Mouse (Mus musculus): ENCODE data around the gene Sfrp2. TPM values are rescaled to one million over a fixed set of nuclear protein-coding genes. Genes with fewer than 3 reads are reported as not detected.

Sfrp2 gene
- polyA plus RNA-seq, 1 experiment = 7.2 TPM

DNA sequence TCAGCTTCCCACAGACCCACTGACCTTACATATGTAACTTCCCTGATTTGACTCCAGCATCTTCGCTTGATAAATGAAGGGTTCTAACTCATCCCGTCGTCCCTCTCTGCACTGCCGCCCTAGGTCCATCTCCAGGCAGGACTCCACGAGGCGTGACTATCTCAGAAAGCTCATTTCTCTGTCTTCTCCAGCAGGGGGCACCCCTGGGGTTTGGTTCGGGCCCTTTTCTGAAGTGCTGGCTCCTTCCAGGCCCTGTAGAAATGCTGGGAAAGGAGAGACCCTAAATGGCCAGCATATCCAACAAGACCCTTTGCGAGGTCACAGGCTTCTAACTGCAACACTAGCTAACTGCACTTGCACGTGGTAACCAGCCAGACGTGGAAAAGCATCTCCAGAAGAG lies 31.7 kb downstream of the Sfrp2 start:
- peak; percentile 50 for DNase-seq
- H3K27me3 ChIP-seq (ENCODE audit: control insufficient read depth, insufficient read depth, low read length) = no peaks in the 10 kb centered on the region
- no peaks in the 10 kb centered on the region; the same call in 1 of the 2 replicates for H3K4me1 ChIP-seq (replicated peaks; ENCODE audit: control insufficient read depth, insufficient read depth, low read length)
- H3K36me3 ChIP-seq (ENCODE audit: control insufficient read depth, insufficient read depth, low read length) = no peaks in the 10 kb centered on the region
- 5% methylated on average over 10 of the region's 10 CpGs for WGBS
- no peak overlapping the region for H3K27ac ChIP-seq (ENCODE audit: control insufficient read depth, insufficient read depth, low read length)
- H3K4me3 ChIP-seq (ENCODE audit: control insufficient read depth, insufficient read depth, low read length) = no peak overlapping the region
- TF ChIP-seq POLR2A (IDR thresholded peaks at IDR 0.05; ENCODE audit: control insufficient read depth, extremely low read depth, insufficient read depth, low read length, poor library complexity) (no peak), CTCF (IDR thresholded peaks at IDR 0.05; ENCODE audit: borderline replicate concordance, control insufficient read depth, extremely low read depth, insufficient read depth, low read length, poor library complexity) (peak; percentile 76; the same call in 1 of the 2 replicates)

DNA sequence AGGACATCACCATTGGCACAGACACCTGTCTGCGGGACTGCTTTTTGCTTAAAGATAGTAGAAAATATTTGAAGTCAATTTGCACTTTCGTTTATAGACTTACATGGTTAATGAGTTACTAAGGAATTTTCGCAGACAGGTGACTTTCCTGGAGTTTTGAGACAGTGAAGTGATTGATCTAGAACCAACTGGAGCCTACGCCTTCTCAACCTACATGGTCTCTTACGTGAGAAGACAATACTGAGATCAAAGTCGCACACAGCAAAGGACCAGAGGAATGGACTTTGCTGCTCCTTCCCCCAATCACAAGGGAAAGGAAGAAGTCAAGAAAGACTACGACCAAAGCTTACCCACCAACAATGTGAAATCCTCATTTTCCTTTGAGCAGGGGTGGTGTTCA lies 33.4 kb downstream of the Sfrp2 start:
- Histone ChIP-seq H3K27me3 (ENCODE audit: control insufficient read depth, insufficient read depth, low read length) (no peaks in the 10 kb centered on the region), H3K4me1 (replicated peaks; ENCODE audit: control insufficient read depth, insufficient read depth, low read length) (no peaks in the 10 kb centered on the region; the same call in 1 of the 2 replicates), H3K27ac (ENCODE audit: control insufficient read depth, insufficient read depth, low read length) (no peak overlapping the region), H3K4me3 (ENCODE audit: control insufficient read depth, insufficient read depth, low read length) (no peak overlapping the region), H3K36me3 (ENCODE audit: control insufficient read depth, insufficient read depth, low read length) (no peaks in the 10 kb centered on the region)
- TF ChIP-seq CTCF (IDR thresholded peaks at IDR 0.05; ENCODE audit: borderline replicate concordance, control insufficient read depth, extremely low read depth, insufficient read depth, low read length, poor library complexity) = no peak
- no peak for TF ChIP-seq POLR2A (IDR thresholded peaks at IDR 0.05; ENCODE audit: control insufficient read depth, extremely low read depth, insufficient read depth, low read length, poor library complexity)
- no peak for DNase-seq
- 95% methylated on average over 7 of the region's 7 CpGs for WGBS

DNA sequence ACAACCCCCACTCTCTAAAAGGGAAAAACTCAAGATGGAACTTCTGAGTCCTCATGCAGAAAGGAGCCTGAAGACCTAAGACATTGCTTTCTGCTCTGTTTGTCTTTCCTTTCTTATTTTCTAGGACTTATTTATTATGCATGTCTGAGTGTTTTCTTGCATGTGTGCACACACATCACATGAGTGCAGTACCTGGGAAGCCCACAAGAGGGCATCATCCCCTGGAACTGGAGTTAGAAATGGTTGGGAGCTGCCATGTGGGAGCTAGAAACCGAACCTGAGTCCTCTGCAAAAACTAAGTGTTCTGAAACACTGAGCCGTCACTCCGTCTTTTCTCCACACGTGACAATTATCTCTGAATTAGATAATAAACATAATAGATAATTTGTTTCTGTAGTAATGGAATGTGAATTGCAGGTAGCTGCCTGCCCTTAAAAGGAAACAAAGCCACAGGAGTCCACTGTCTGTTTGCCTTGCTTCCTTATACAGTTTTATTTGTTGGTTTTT lies 35.6 kb downstream of the Sfrp2 start:
- H3K36me3 ChIP-seq (ENCODE audit: control insufficient read depth, insufficient read depth, low read length) = no peaks in the 10 kb centered on the region
- H3K27me3 ChIP-seq (ENCODE audit: control insufficient read depth, insufficient read depth, low read length) = no peaks in the 10 kb centered on the region
- H3K4me3 ChIP-seq (ENCODE audit: control insufficient read depth, insufficient read depth, low read length) = no peak overlapping the region
- DNase-seq = no peak
- WGBS = 98% methylated on average over 4 of the region's 4 CpGs
- H3K27ac ChIP-seq (ENCODE audit: control insufficient read depth, insufficient read depth, low read length) = no peak overlapping the region
- no peak for TF ChIP-seq CTCF (IDR thresholded peaks at IDR 0.05; ENCODE audit: borderline replicate concordance, control insufficient read depth, extremely low read depth, insufficient read depth, low read length, poor library complexity)
- no peak for TF ChIP-seq POLR2A (IDR thresholded peaks at IDR 0.05; ENCODE audit: control insufficient read depth, extremely low read depth, insufficient read depth, low read length, poor library complexity)
- H3K4me1 ChIP-seq (replicated peaks; ENCODE audit: control insufficient read depth, insufficient read depth, low read length) = no peaks in the 10 kb centered on the region; the same call in 1 of the 2 replicates

DNA sequence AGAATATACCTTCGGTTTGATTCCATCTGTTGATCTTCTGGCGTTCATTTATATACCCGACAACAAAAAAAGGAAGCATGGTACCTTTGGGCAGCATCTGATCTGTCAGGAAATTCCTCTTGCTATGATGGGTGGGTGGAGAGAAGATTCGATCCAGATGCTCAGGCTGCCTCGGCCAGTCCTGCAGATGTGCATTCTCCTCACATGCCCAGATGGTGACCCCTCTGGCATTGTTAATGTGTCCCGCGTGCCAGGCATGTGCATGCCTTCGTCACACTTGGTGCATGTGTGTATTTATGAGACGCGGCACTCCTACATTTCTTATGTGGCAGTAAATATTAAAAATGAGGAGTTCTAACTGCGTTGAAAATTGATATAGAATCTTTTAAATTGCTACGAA lies 42.4 kb downstream of the Sfrp2 start:
- TF ChIP-seq CTCF (IDR thresholded peaks at IDR 0.05; ENCODE audit: borderline replicate concordance, control insufficient read depth, extremely low read depth, insufficient read depth, low read length, poor library complexity) = no peak
- no peak for TF ChIP-seq POLR2A (IDR thresholded peaks at IDR 0.05; ENCODE audit: control insufficient read depth, extremely low read depth, insufficient read depth, low read length, poor library complexity)
- DNase-seq = no peak
- Histone ChIP-seq H3K36me3 (ENCODE audit: control insufficient read depth, insufficient read depth, low read length) (no peaks in the 10 kb centered on the region), H3K4me3 (ENCODE audit: control insufficient read depth, insufficient read depth, low read length) (no peak overlapping the region), H3K27ac (ENCODE audit: control insufficient read depth, insufficient read depth, low read length) (no peak overlapping the region), H3K4me1 (replicated peaks; ENCODE audit: control insufficient read depth, insufficient read depth, low read length) (peaks cover 3% of the 10 kb centered on the region), H3K27me3 (ENCODE audit: control insufficient read depth, insufficient read depth, low read length) (no peaks in the 10 kb centered on the region)
- WGBS = 93% methylated on average over 12 of the region's 12 CpGs

- TF ChIP-seq POLR2A (IDR thresholded peaks at IDR 0.05; ENCODE audit: control insufficient read depth, extremely low read depth, insufficient read depth, low read length, poor library complexity) = no peak
- DNase-seq = no peak
- no peaks in the 10 kb centered on the region for H3K27me3 ChIP-seq (ENCODE audit: control insufficient read depth, insufficient read depth, low read length)
- no peaks in the 10 kb centered on the region for H3K36me3 ChIP-seq (ENCODE audit: control insufficient read depth, insufficient read depth, low read length)
- peak overlapping the region; percentile 67; the same call in 1 of the 2 replicates for H3K27ac ChIP-seq (ENCODE audit: control insufficient read depth, insufficient read depth, low read length)
- 6% methylated on average over 7 of the region's 7 CpGs for WGBS
- H3K4me3 ChIP-seq (ENCODE audit: control insufficient read depth, insufficient read depth, low read length) = no peak overlapping the region
- peaks cover 3% of the 10 kb centered on the region for H3K4me1 ChIP-seq (replicated peaks; ENCODE audit: control insufficient read depth, insufficient read depth, low read length)
These were observed 45.9 kb downstream of the Sfrp2 start for GRCm38 (mm10) chr3:83811987-83812386.

GRCm38 (mm10) chr3:83812863-83813262 lies 46.7 kb downstream of the Sfrp2 start:
- Histone ChIP-seq H3K4me1 (replicated peaks; ENCODE audit: control insufficient read depth, insufficient read depth, low read length) (peaks cover 3% of the 10 kb centered on the region), H3K36me3 (ENCODE audit: control insufficient read depth, insufficient read depth, low read length) (no peaks in the 10 kb centered on the region), H3K27me3 (ENCODE audit: control insufficient read depth, insufficient read depth, low read length) (no peaks in the 10 kb centered on the region), H3K27ac (ENCODE audit: control insufficient read depth, insufficient read depth, low read length) (no peak overlapping the region), H3K4me3 (ENCODE audit: control insufficient read depth, insufficient read depth, low read length) (no peak overlapping the region)
- DNase-seq = no peak
- TF ChIP-seq CTCF (IDR thresholded peaks at IDR 0.05; ENCODE audit: borderline replicate concordance, control insufficient read depth, extremely low read depth, insufficient read depth, low read length, poor library complexity) = no peak
- TF ChIP-seq POLR2A (IDR thresholded peaks at IDR 0.05; ENCODE audit: control insufficient read depth, extremely low read depth, insufficient read depth, low read length, poor library complexity) = no peak

DNA sequence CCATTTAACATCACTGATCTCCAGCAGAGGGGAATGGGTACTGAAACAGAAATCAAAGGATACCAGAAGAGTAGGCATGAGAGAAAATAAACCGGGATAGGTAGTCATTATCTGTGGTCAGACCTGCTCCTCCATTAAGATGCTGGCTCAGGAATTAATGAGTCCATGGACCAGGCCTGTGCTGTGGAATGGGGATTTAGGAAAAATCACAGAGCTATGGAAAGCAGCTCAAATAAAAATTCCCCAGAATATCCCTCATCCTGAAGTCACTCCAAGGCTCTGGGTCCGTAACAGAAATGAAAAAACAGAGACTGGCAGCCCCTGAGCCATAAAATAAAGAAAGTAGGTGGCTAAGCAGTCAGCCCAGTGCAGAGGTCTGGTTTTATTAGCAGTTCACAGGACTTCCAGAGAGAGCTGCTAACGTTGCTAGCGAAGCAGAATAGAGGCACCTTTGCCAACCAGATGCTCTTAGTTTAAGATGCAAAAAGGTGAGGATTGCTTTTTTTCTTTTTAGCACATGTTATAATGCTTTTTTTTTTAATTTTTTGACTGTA lies 50.3 kb downstream of the Sfrp2 start:
- TF ChIP-seq POLR2A (IDR thresholded peaks at IDR 0.05; ENCODE audit: control insufficient read depth, extremely low read depth, insufficient read depth, low read length, poor library complexity) (no peak), CTCF (IDR thresholded peaks at IDR 0.05; ENCODE audit: borderline replicate concordance, control insufficient read depth, extremely low read depth, insufficient read depth, low read length, poor library complexity) (no peak)
- H3K27ac ChIP-seq (ENCODE audit: control insufficient read depth, insufficient read depth, low read length) = no peak overlapping the region
- DNase-seq = no peak
- H3K4me1 ChIP-seq (replicated peaks; ENCODE audit: control insufficient read depth, insufficient read depth, low read length) = peaks cover 3% of the 10 kb centered on the region
- no peak overlapping the region for H3K4me3 ChIP-seq (ENCODE audit: control insufficient read depth, insufficient read depth, low read length)
- no peaks in the 10 kb centered on the region for H3K36me3 ChIP-seq (ENCODE audit: control insufficient read depth, insufficient read depth, low read length)
- H3K27me3 ChIP-seq (ENCODE audit: control insufficient read depth, insufficient read depth, low read length) = no peaks in the 10 kb centered on the region
- WGBS = 96% methylated on average over 4 of the region's 4 CpGs
